Mouse (Mus musculus) kidney, adult 2 months (tissue): Measurements from ENCODE around the gene Madcam1. TPM values are rescaled to one million over a fixed set of nuclear protein-coding genes. Genes with fewer than 3 reads are reported as not detected.
A peak's percentile ranks its signal among the peaks of the same experiment; 100 is the strongest.

Experiments used
- DNase-seq: peaks from one replicate; pipeline ENCODE4 v3.0.0; 2021
- H3K27ac ChIP-seq: fragments of 200-500 bp; 2 replicates; pipeline ENCODE4 v1.5.1; 2012; ENCODE audit warnings: low read depth, low read length, control low read depth, inconsistent platforms; ENCODE audit not compliant: insufficient read depth
- H3K27me3 ChIP-seq: fragments of 200-500 bp; replicated peaks from 2 replicates; pipeline ENCODE4 v1.6.1; 2012; ENCODE audit warnings: mild to moderate bottlenecking, moderate library complexity, low read length, inconsistent platforms; ENCODE audit not compliant: control insufficient read depth, insufficient read depth
- H3K36me3 ChIP-seq: fragments of 200-500 bp; 2 replicates; pipeline ENCODE4 v1.6.1; 2012; ENCODE audit warnings: mild to moderate bottlenecking, moderate library complexity, low read length, inconsistent platforms; ENCODE audit not compliant: control insufficient read depth, insufficient read depth
- H3K4me1 ChIP-seq: fragments of 200-500 bp; 2 replicates; pipeline ENCODE4 v1.6.1; 2011; ENCODE audit warnings: low read length; ENCODE audit not compliant: control insufficient read depth, insufficient read depth
- H3K4me3 ChIP-seq: fragments of 200-500 bp; 2 replicates; pipeline ENCODE4 v1.5.1; 2011; ENCODE audit warnings: mild to moderate bottlenecking, low read depth, low read length, control low read depth; ENCODE audit not compliant: insufficient read depth
- CTCF ChIP-seq: fragments of 200-500 bp; conservative IDR thresholded peaks from 2 replicates; pipeline ENCODE4 v1.5.1; 2011; ENCODE audit warnings: low read depth, mild to moderate bottlenecking, control low read depth, low read length, moderate library complexity, mixed read lengths; ENCODE audit not compliant: insufficient read depth, insufficient read length
- POLR2A ChIP-seq: fragments of 200-500 bp; IDR thresholded peaks from one replicate; pipeline ENCODE4 v1.6.1; 2011; ENCODE audit warnings: low read depth, low read length, control low read depth
- WGBS: fragments of 180-500 bp; shearing (Covaris S2); methylation state at CpG from one replicate; pipeline ENCODE4 v1.1.7; 2018; 5-methylcytosine and 5-hydroxymethylcytosine counted together
- polyA plus RNA-seq: library from polyadenylated mRNA; depleted of rRNA; stranded (reverse); fragments of >200 nt; gene quantifications from 2 replicates; pipeline ENCODE4 v1.2.3, GENCODE M21; 2012

The Madcam1 gene
- polyA plus RNA-seq, 1 experiment = 0.44 TPM

DNA sequence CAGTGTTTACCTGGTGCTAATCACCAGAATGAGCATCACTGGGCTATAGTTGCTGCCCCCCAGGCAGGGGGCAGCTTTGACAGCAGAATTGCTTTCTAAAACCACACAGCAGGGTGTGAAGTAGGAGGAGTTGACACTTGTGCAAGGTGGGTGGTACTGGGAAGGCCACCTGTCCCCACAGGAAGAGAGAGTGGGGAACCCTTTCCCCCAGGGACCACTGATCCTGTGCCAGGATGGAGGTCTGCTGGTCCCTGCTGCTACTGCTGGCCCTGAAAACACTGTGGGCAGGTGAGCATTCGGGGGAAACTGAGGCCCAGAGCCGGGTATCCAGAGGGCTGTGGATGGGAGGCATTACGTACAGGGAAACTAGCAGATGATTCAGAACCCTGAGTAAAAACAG, 24.8 kb downstream of the Madcam1 start:
- no peaks in the 10 kb centered on the region for H3K4me1 ChIP-seq
- no peaks in the 10 kb centered on the region for H3K36me3 ChIP-seq
- WGBS = 88% methylated on average over 3 of the region's 3 CpGs
- no peak for DNase-seq
- H3K27me3 ChIP-seq = no peaks in the 10 kb centered on the region
- no peak overlapping the region for H3K27ac ChIP-seq
- TF ChIP-seq POLR2A = no peak
- TF ChIP-seq CTCF = no peak
- H3K4me3 ChIP-seq = no peak overlapping the region

DNA sequence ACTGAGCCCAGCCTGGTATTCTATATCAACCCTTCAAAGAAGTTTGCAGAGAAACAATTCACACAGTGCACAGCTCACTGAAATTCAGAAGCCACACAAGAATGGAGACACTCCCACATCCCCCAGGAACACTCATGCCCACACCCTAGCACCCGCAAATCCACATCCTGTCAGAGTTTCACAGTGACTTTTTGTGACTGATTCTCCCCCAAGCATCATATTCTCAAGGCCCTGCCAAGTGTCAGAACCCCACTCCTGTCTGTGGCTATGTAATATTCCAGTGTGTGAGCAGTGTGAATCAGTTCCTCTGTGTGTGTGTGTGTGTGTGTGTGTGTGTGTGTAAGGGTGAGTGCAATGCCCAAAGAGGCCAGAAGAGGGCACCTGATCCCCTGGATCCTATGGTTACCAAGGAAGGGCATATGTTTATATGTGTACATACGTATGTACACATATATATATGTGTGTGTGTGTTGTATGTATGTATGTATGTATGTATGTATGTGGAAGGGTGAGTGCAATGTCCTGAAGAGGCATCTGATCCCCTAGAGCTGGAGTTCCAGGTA, 27.7 kb downstream of the Madcam1 start:
- Histone ChIP-seq H3K36me3 (no peaks in the 10 kb centered on the region), H3K4me3 (no peak overlapping the region), H3K27me3 (no peaks in the 10 kb centered on the region), H3K27ac (no peak overlapping the region), H3K4me1 (no peaks in the 10 kb centered on the region)
- 98% methylated on average over 2 of the region's 2 CpGs for WGBS
- no peak for DNase-seq
- TF ChIP-seq POLR2A = no peak
- no peak for TF ChIP-seq CTCF

DNA sequence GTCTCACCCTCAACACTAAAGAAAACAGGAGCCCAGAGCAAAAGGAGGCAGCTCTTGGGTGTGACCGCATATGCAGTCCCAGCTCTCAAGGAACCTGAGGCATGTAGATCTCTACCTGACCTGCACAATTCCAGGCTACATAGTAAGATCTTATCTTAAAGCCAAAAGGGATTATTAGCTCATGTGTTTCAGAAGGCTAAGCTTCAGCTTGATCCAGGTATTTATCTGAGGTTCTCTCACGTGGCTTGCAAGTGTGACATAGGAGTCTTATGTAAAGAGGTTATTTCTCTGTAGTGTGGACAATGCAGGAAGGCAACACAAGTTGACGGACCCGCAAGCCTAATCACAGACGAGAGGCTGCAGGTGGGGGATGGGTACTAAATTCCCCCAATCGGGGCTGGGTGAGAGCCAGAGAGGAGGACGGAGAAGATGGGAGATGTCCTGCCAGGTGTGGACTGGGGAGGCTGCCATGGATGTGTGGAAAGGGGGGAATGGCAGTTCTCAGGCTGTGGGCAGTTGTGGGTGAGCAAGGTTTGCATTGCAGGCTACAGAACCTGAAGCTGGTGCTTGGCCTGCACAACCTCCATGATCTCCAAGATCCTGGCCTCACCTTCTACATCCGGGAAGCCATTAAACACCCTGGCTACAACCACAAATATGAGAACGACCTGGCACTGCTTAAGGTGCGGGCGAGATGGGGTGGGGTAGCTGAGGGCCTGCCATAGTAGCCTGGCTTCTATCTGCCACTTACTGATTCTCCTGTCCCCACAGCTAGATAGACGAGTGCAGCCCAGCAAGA, 29.4 kb downstream of the Madcam1 start:
- no peak for DNase-seq
- TF ChIP-seq POLR2A (no peak), CTCF (no peak)
- Histone ChIP-seq H3K27ac (no peak overlapping the region), H3K4me3 (no peak overlapping the region), H3K4me1 (no peaks in the 10 kb centered on the region), H3K27me3 (no peaks in the 10 kb centered on the region), H3K36me3 (no peaks in the 10 kb centered on the region)
- 78% methylated on average over 12 of the region's 12 CpGs for WGBS

DNA sequence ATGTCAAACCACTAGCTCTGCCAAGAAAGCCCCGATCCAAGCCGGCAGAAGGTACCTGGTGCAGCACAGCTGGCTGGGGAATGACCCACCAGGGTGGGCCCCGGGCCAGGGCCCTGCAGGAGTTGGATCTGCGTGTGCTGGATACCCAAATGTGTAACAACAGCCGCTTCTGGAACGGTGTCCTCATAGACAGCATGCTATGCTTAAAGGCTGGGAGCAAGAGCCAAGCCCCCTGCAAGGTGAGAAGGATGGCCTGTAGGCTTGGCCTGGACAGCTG, 30.0 kb downstream of the Madcam1 start:
- no peak for DNase-seq
- Histone ChIP-seq H3K4me1 (no peaks in the 10 kb centered on the region), H3K4me3 (no peak overlapping the region), H3K36me3 (no peaks in the 10 kb centered on the region), H3K27ac (no peak overlapping the region), H3K27me3 (no peaks in the 10 kb centered on the region)
- WGBS = 83% methylated on average over 6 of the region's 6 CpGs
- TF ChIP-seq POLR2A (no peak), CTCF (no peak)

DNA sequence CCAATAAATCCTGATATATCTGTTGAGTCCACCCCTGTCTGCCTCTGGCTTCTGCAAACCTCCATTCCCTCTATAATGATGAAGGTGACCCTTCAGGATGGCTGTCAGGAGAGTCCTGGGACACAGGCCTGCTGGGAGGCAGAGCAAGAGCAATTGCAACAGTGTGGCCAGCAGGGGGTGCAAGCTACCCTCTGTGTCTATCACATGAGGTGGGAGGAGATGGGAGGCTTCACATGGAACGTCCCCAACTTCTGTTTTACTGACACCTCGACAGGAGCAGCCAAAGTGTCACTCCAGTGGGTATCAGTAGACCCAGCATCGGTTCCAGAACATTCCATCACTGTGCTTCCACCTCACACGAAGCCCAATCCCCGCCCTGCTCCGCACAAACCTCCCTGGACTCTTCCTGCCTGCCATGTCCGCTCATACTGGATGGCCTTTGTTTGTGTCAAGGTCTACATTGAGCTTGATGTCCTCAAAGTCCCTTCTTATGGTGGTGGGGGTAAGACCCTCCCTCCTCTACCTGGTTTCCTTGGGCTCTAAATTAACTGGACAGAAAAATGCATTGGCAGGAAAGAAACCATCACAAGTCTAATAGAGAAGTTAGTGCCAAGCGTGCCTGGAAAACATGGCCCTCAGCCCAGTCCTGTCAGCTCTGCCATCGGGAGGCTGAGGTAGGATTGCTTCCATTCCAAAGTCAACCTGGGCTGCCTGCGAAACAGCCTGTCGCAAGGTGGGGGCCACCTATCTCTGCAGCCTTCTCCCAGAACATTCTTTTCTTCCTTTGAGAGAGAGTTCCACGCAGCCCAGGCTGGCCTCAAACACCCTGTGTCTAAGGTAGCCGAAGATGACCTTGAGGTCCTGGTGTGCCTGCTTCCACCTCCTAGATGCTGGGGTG, 31.1 kb downstream of the Madcam1 start:
- TF ChIP-seq CTCF (peak; percentile 93), POLR2A (no peak)
- DNase-seq = peak; percentile 80
- no peaks in the 10 kb centered on the region for H3K27me3 ChIP-seq
- H3K4me1 ChIP-seq = no peaks in the 10 kb centered on the region
- no peak overlapping the region for H3K4me3 ChIP-seq
- H3K27ac ChIP-seq = no peak overlapping the region
- H3K36me3 ChIP-seq = no peaks in the 10 kb centered on the region
- WGBS = 44% methylated on average over 13 of the region's 13 CpGs

DNA sequence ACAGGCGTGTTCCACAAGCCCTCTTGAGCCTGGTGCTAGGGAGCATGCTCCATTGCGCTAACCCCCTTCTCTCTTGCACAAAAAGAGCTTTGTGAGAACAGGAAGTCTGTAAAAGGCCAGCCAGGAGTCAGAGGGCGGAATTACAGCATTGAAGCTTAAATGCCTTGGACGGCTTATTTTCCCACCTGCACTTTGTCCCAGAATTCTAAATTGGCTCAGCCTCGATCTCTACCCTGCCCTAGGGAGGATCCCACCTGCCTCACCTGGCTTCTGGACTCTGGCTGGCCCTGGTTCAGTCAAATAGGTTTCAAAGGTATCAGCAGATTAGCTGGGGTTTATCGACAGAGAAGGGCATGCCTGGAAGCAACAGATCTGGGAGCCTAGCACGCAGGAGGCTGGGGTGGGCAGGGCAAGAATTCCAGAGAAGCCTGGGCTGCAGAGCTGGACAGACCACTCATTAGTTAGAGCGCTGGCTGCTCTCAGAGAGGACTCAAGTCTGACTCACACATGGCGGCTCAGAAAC, 31.8 kb downstream of the Madcam1 start:
- 0 out of 2 replicates have a peak overlapping the region, but pooled peaks have one; percentile 6 for H3K27ac ChIP-seq
- 34% methylated on average over 9 of the region's 9 CpGs for WGBS
- no peak overlapping the region for H3K4me3 ChIP-seq
- no peaks in the 10 kb centered on the region for H3K36me3 ChIP-seq
- no peaks in the 10 kb centered on the region for H3K4me1 ChIP-seq
- H3K27me3 ChIP-seq = no peaks in the 10 kb centered on the region
- TF ChIP-seq POLR2A (no peak), CTCF (no peak)
- DNase-seq = no peak

DNA sequence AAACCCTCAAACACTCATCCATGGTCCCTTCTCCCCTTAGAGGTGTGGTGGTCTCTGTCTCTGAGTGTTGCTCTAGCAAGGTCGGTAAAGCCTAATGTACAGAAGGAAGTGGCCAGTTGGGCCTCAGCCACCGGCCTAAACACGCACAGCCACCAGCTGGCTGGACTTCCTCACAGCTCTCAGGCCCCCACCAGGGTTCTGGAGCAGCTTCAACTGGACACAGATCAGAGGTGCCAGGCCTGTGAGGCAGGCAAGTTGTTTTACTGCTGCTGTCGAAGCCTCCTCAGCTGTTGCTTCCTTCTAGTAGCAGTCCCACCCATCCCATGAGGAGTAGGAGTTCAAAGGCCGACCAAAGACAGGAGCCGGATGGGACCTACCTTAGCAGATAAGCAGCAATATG, 33.6 kb downstream of the Madcam1 start:
- no peaks in the 10 kb centered on the region for H3K36me3 ChIP-seq
- DNase-seq = no peak
- 63% methylated on average over 6 of the region's 6 CpGs for WGBS
- no peaks in the 10 kb centered on the region for H3K27me3 ChIP-seq
- no peaks in the 10 kb centered on the region for H3K4me1 ChIP-seq
- no peak overlapping the region for H3K4me3 ChIP-seq
- TF ChIP-seq CTCF = no peak
- TF ChIP-seq POLR2A = no peak
- no peak overlapping the region for H3K27ac ChIP-seq
